Mouse (Mus musculus) liver, embryonic 14.5 days (tissue): ENCODE data around the gene Hunk. TPM values are rescaled to one million over a fixed set of nuclear protein-coding genes. Genes with fewer than 3 reads are reported as not detected.

Experiments used
- ATAC-seq: fragments of 200-750 bp; cut with Nextera tagmentation; 2 replicates; pipeline ENCODE4 v1.8.0; 2017; ENCODE audit warnings: moderate number of reproducible peaks, mild to moderate bottlenecking, moderate library complexity; ENCODE audit not compliant: insufficient read depth
- DNase-seq, 3 experiments: peaks; one replicate each; pipeline ENCODE4 v3.0.0-alpha.2; 2012 to 2013; ENCODE audit warnings: low read depth in 3 of 3, low spot score in 3 of 3
- H3K27ac ChIP-seq: fragments of 300-500 bp; sonication (generic); 2 replicates; pipeline ENCODE4 v1.5.1; 2014; ENCODE audit warnings: moderate library complexity, mild to moderate bottlenecking, control low read depth, inconsistent platforms
- H3K27me3 ChIP-seq: fragments of 300-500 bp; sonication (generic); 2 replicates; pipeline ENCODE4 v1.6.1; 2014; ENCODE audit warnings: mild to moderate bottlenecking, low read length, moderate library complexity; ENCODE audit not compliant: control insufficient read depth, insufficient read depth
- H3K36me3 ChIP-seq: fragments of 300-500 bp; sonication (generic); replicated peaks from 2 replicates; pipeline ENCODE4 v1.6.1; 2014; ENCODE audit warnings: low read depth; ENCODE audit not compliant: control insufficient read depth, insufficient read depth
- H3K4me1 ChIP-seq, 2 experiments: fragments of 200-500 bp in 1 of 2; fragments of 300-500 bp in 1 of 2; sonication (generic) in 1 of 2; replicated peaks; 2 replicates each; pipeline ENCODE4 v1.6.1; 2012 to 2014; ENCODE audit warnings: antibody characterized with exemption in 1 of 2, inconsistent platforms in 1 of 2, low read length in 1 of 2; ENCODE audit not compliant: control insufficient read depth in 2 of 2, insufficient read depth in 2 of 2
- H3K4me2 ChIP-seq: fragments of 300-500 bp; sonication (generic); 2 replicates; pipeline ENCODE4 v1.6.1; 2014; ENCODE audit warnings: low read depth, mild to moderate bottlenecking, control low read depth, moderate library complexity
- H3K4me3 ChIP-seq, 2 experiments: fragments of 200-500 bp in 1 of 2; fragments of 300-500 bp in 1 of 2; sonication (generic) in 1 of 2; 2 replicates each; pipeline ENCODE4 v1.5.1; 2012 to 2014; ENCODE audit warnings: low read depth in 2 of 2, low read length in 2 of 2, mild to moderate bottlenecking in 2 of 2, control low read depth in 1 of 2, inconsistent platforms in 1 of 2, moderate library complexity in 1 of 2; ENCODE audit not compliant: insufficient read depth in 1 of 2
- H3K9ac ChIP-seq: fragments of 300-500 bp; sonication (generic); replicated peaks from 2 replicates; pipeline ENCODE4 v1.6.1; 2014; ENCODE audit warnings: mild to moderate bottlenecking, control low read depth, moderate library complexity
- H3K9me3 ChIP-seq: fragments of 300-500 bp; sonication (generic); 2 replicates; pipeline ENCODE4 v1.6.1; 2016; ENCODE audit warnings: low read length, mixed read lengths; ENCODE audit not compliant: control insufficient read depth
- CTCF ChIP-seq: IDR thresholded peaks from 2 replicates; pipeline ENCODE4 v1.5.1; 2016; ENCODE audit warnings: antibody characterized with exemption, low read depth, control low read depth
- EP300 ChIP-seq: IDR thresholded peaks from 2 replicates; pipeline ENCODE4 v1.6.1; 2016; ENCODE audit warnings: antibody characterized with exemption, low read depth
- WGBS: fragments of 180-500 bp; shearing (Covaris S2); extraction: QIAGEN DNeasy Blood & Tissue Kit; methylation state at CpG from one replicate; pipeline ENCODE4 v1.1.7; 2014; ENCODE audit not compliant: insufficient replicate concordance; 5-methylcytosine and 5-hydroxymethylcytosine counted together
- polyA plus RNA-seq, 2 experiments: library from polyadenylated mRNA; depleted of rRNA in 1 of 2; stranded (reverse) in 1 of 2; unstranded in 1 of 2; fragments of >200 nt; fragmentation: Nextera tagmentation in 1 of 2; extraction: Ambion mirVana in 1 of 2; gene quantifications; 2 replicates each; pipeline versions ENCODE4 v1.2.1 to v1.2.3; 2012 to 2014

Gene Hunk
- polyA plus RNA-seq, 2 experiments: 0.80 to 0.88 TPM

- H3K27me3 ChIP-seq: no peaks in the 10 kb centered on the region
- ATAC-seq (no peak), DNase-seq (no peak)
- 63% methylated on average over 8 of the region's 8 CpGs for WGBS
- 0 out of 4 replicates have a peak, but pooled peaks cover 0 to 3% of the 10 kb centered on the region in 2 experiments for H3K4me1 ChIP-seq
- no peak overlapping the region for H3K9ac ChIP-seq
- H3K27ac ChIP-seq: no peak overlapping the region
- no peak overlapping the region for H3K4me3 ChIP-seq
- H3K4me2 ChIP-seq: no peak overlapping the region
- TF ChIP-seq CTCF: no peak
- TF ChIP-seq EP300: no peak
- no peaks in the 10 kb centered on the region for H3K9me3 ChIP-seq
- no peaks in the 10 kb centered on the region for H3K36me3 ChIP-seq
Observed at GRCm38 (mm10) chr16:90427838-90428630, 42.2 kb downstream of the Hunk start.

DNA sequence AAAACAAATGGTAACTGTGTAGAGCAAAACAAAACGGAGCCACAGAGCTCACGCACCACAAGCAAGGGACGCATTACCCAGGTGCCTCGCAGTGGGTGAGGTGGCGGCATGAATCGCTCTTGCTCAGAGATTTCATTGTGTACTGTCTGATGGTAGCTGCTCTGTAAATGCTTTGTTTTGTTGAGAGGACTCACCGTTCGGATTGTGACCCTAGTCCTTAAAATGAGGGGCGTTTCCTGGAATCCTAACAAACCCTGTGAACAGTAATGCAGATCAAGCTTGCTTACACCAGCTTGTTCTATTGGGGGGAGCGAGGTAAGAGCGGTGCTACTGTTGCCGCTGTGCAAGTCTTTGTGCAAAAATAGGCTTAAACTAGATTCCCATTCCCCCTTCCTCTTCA is 47.7 kb downstream of the Hunk start:
- Histone ChIP-seq H3K9ac (no peak overlapping the region), H3K36me3 (no peaks in the 10 kb centered on the region), H3K27ac (no peak overlapping the region), H3K4me2 (no peak overlapping the region), H3K4me1 (peaks cover 0 to 6% of the 10 kb centered on the region in 2 experiments; a peak in 2 of 4 replicates), H3K27me3 (no peaks in the 10 kb centered on the region), H3K9me3 (no peaks in the 10 kb centered on the region), H3K4me3 (no peak overlapping the region)
- 78% methylated on average over 12 of the region's 12 CpGs for WGBS
- ATAC-seq: no peak
- no peak for TF ChIP-seq EP300
- no peak for DNase-seq

GRCm38 (mm10) chr16:90435231-90435630 is 49.4 kb downstream of the Hunk start:
- no peaks in the 10 kb centered on the region for H3K36me3 ChIP-seq
- H3K27ac ChIP-seq: no peak overlapping the region
- no peak for TF ChIP-seq CTCF
- TF ChIP-seq EP300: no peak
- ATAC-seq (no peak), DNase-seq (no peak)
- H3K4me1 ChIP-seq: peaks cover 0 to 6% of the 10 kb centered on the region in 2 experiments; a peak in 2 of 4 replicates
- H3K9me3 ChIP-seq: no peaks in the 10 kb centered on the region
- H3K27me3 ChIP-seq: no peaks in the 10 kb centered on the region
- H3K4me3 ChIP-seq: no peak overlapping the region
- H3K9ac ChIP-seq: no peak overlapping the region
- WGBS: 36% methylated on average over 4 of the region's 4 CpGs
- H3K4me2 ChIP-seq: no peak overlapping the region

DNA sequence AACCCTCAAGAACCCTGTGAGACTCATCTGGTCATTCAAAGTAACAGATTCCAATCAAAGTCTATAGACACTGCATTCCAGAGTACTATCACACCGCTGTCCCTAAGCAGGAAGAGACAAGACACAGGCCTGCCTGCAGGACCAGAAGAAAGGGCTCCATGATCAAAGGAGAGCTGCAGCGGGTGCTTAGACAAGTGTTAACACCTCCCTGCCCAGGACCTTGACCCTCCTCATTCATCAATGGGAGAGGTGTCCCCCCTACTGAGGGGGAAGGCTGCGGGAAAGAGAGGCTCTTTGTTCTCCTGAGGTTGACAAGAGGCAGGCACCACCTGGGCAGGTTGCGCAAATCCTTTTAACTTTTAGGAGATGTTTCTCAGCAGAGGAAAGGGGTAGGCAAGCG is 51.5 kb downstream of the Hunk start:
- 47% methylated on average over 5 of the region's 5 CpGs for WGBS
- Histone ChIP-seq H3K36me3 (no peaks in the 10 kb centered on the region), H3K9ac (no peak overlapping the region)

GRCm38 (mm10) chr16:90439493-90439892 is 53.7 kb downstream of the Hunk start:
- WGBS: 61% methylated on average over 6 of the region's 6 CpGs

More for the DNA sequence above, 51.5 kb downstream of the Hunk start:
- no peak overlapping the region for H3K27ac ChIP-seq
- H3K4me2 ChIP-seq: no peak overlapping the region
- H3K4me3 ChIP-seq: no peak overlapping the region
- no peaks in the 10 kb centered on the region for H3K9me3 ChIP-seq
- no peaks in the 10 kb centered on the region for H3K27me3 ChIP-seq
- DNase-seq (no peak), ATAC-seq (no peak)
- TF ChIP-seq CTCF (no peak), EP300 (no peak)
- peaks cover 0 to 3% of the 10 kb centered on the region in 2 experiments; a peak in 2 of 4 replicates for H3K4me1 ChIP-seq

More at GRCm38 (mm10) chr16:90439493-90439892, 53.7 kb downstream of the Hunk start:
- no peak overlapping the region for H3K9ac ChIP-seq
- H3K36me3 ChIP-seq: no peaks in the 10 kb centered on the region
- H3K27ac ChIP-seq: no peak overlapping the region
- peaks cover 0 to 3% of the 10 kb centered on the region in 2 experiments; a peak in 2 of 4 replicates for H3K4me1 ChIP-seq
- DNase-seq: no peak
- no peak for TF ChIP-seq EP300
- no peak for TF ChIP-seq CTCF
- ATAC-seq: no peak
- no peak overlapping the region for H3K4me3 ChIP-seq
- no peak overlapping the region for H3K4me2 ChIP-seq
- H3K27me3 ChIP-seq: no peaks in the 10 kb centered on the region
- no peaks in the 10 kb centered on the region for H3K9me3 ChIP-seq
